Mouse (Mus musculus): ENCODE data around the gene Slc9a9. TPM values are rescaled to one million over a fixed set of nuclear protein-coding genes. Genes with fewer than 3 reads are reported as not detected.

Gene Slc9a9
- polyA plus RNA-seq, 1 experiment from 2014 or later = 6.6 TPM

GRCm38 (mm10) chr9:94674704-94675103 is 5.0 kb downstream of the Slc9a9 start:
- Histone ChIP-seq H3K36me3 (ENCODE audit: control insufficient read depth, insufficient read depth, low read length) (no peaks in the 10 kb centered on the region), H3K9ac (ENCODE audit: low read depth, low read length) (no peak overlapping the region), H3K4me2 (ENCODE audit: low read length) (no peak overlapping the region), H3K27me3 (ENCODE audit: control insufficient read depth, insufficient read depth, low read depth, low read length) (no peaks in the 10 kb centered on the region), H3K27ac (ENCODE audit: low read length) (no peak overlapping the region), H3K4me3 (ENCODE audit: low read depth, low read length) (no peak overlapping the region), H3K9me3 (replicated peaks; ENCODE audit: control insufficient read depth, low read length, poor library complexity, severe bottlenecking) (no peaks in the 10 kb centered on the region), H3K4me1 (ENCODE audit: control insufficient read depth, insufficient read depth, low read length) (peaks cover 5% of the 10 kb centered on the region)
- no peak for ATAC-seq
- 81% methylated on average over 1 of the region's 1 CpGs for WGBS

GRCm38 (mm10) chr9:94678021-94678655 is 8.4 kb downstream of the Slc9a9 start:
- no peaks in the 10 kb centered on the region for H3K27me3 ChIP-seq (ENCODE audit: control insufficient read depth, insufficient read depth, low read depth, low read length)
- H3K4me1 ChIP-seq (ENCODE audit: control insufficient read depth, insufficient read depth, low read length) = peaks cover 1% of the 10 kb centered on the region; the same call in 1 of the 2 replicates
- no peak overlapping the region for H3K4me3 ChIP-seq (ENCODE audit: low read depth, low read length)
- H3K27ac ChIP-seq (ENCODE audit: low read length) = no peak overlapping the region
- no peaks in the 10 kb centered on the region for H3K9me3 ChIP-seq (replicated peaks; ENCODE audit: control insufficient read depth, low read length, poor library complexity, severe bottlenecking)
- no peak overlapping the region for H3K9ac ChIP-seq (ENCODE audit: low read depth, low read length)
- ATAC-seq = no peak
- H3K36me3 ChIP-seq (ENCODE audit: control insufficient read depth, insufficient read depth, low read length) = no peaks in the 10 kb centered on the region
- H3K4me2 ChIP-seq (ENCODE audit: low read length) = no peak overlapping the region
- 82% methylated on average over 3 of the region's 3 CpGs for WGBS

- 89% methylated on average over 18 of the region's 18 CpGs for WGBS
These were observed 10.9 kb downstream of the Slc9a9 start for GRCm38 (mm10) chr9:94680468-94681094.

DNA sequence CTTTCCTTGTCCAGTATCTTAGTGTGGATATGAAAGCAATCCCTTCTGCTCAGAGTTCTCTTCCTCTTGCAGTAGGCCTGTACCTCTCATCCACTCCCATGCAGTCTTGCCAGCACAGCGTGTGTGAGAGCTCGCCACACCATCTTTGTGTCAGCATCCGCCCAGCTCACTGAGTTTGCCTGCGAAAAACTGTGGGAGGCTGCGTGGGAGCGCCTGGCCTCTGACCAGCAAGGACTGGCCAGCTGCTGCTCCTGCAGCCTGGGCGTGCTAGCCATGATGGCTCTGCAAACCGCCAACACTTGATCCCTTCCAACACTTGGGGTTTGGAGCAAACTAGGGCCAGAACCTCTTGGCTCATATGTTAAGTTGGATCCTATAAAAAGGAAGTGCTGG is 11.4 kb downstream of the Slc9a9 start:
- Histone ChIP-seq H3K4me1 (ENCODE audit: control insufficient read depth, insufficient read depth, low read length) (no peaks in the 10 kb centered on the region), H3K27me3 (ENCODE audit: control insufficient read depth, insufficient read depth, low read depth, low read length) (no peaks in the 10 kb centered on the region), H3K9ac (ENCODE audit: low read depth, low read length) (no peak overlapping the region), H3K36me3 (ENCODE audit: control insufficient read depth, insufficient read depth, low read length) (no peaks in the 10 kb centered on the region), H3K27ac (ENCODE audit: low read length) (no peak overlapping the region), H3K9me3 (replicated peaks; ENCODE audit: control insufficient read depth, low read length, poor library complexity, severe bottlenecking) (no peaks in the 10 kb centered on the region), H3K4me3 (ENCODE audit: low read depth, low read length) (no peak overlapping the region), H3K4me2 (ENCODE audit: low read length) (no peak overlapping the region)
- ATAC-seq = no peak
- WGBS = 91% methylated on average over 8 of the region's 8 CpGs

More at GRCm38 (mm10) chr9:94680468-94681094, 10.9 kb downstream of the Slc9a9 start:
- Histone ChIP-seq H3K27ac (ENCODE audit: low read length) (no peak overlapping the region), H3K36me3 (ENCODE audit: control insufficient read depth, insufficient read depth, low read length) (no peaks in the 10 kb centered on the region), H3K9me3 (replicated peaks; ENCODE audit: control insufficient read depth, low read length, poor library complexity, severe bottlenecking) (no peaks in the 10 kb centered on the region), H3K27me3 (ENCODE audit: control insufficient read depth, insufficient read depth, low read depth, low read length) (no peaks in the 10 kb centered on the region), H3K4me1 (ENCODE audit: control insufficient read depth, insufficient read depth, low read length) (no peaks in the 10 kb centered on the region), H3K9ac (ENCODE audit: low read depth, low read length) (no peak overlapping the region), H3K4me2 (ENCODE audit: low read length) (no peak overlapping the region), H3K4me3 (ENCODE audit: low read depth, low read length) (no peak overlapping the region)
- no peak for ATAC-seq

DNA sequence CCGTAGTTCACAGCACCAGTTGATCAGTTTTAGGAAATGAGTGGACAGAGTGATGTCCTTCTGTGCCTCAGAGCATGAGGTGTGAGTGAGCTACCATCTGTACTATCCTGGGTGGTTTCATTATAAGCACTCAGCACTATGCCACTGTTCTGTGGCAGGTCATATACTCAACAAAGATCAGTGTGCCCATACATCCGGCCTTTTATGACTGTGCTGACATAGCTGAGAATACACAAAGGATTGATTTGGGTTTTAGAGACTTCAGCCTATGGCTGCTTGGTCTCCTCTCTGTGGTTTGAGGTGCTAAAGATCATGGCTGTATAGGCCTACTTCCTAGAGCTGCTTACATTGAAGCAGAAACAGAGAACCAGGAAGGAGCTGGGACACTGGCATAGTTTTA is 12.6 kb downstream of the Slc9a9 start:
- no peak overlapping the region for H3K9ac ChIP-seq (ENCODE audit: low read depth, low read length)
- H3K4me2 ChIP-seq (ENCODE audit: low read length) = no peak overlapping the region
- 89% methylated on average over 2 of the region's 2 CpGs for WGBS

DNA sequence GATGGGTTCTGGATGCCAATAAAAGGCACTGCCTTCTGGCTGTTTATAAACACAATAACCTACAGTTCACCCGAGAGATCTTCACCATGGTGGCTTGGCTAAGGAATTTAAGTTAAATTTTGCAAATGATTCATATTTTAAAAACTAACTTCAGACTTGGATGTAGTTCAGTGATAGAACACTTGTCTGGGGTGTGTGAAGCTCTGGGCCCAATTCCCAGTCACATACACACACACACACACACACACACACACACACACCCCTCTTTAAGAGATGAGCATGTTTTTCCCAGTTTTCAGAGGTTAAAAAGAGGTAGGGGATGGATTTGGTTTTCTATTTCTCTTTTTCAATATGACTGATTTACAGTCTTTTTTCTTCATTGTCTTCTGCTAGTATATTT is 15.9 kb downstream of the Slc9a9 start:
- Histone ChIP-seq H3K27ac (ENCODE audit: low read length) (no peak overlapping the region), H3K27me3 (ENCODE audit: control insufficient read depth, insufficient read depth, low read depth, low read length) (no peaks in the 10 kb centered on the region), H3K9ac (ENCODE audit: low read depth, low read length) (no peak overlapping the region), H3K4me2 (ENCODE audit: low read length) (no peak overlapping the region), H3K9me3 (replicated peaks; ENCODE audit: control insufficient read depth, low read length, poor library complexity, severe bottlenecking) (no peaks in the 10 kb centered on the region), H3K36me3 (ENCODE audit: control insufficient read depth, insufficient read depth, low read length) (no peaks in the 10 kb centered on the region), H3K4me1 (ENCODE audit: control insufficient read depth, insufficient read depth, low read length) (no peaks in the 10 kb centered on the region; the same call in 1 of the 2 replicates), H3K4me3 (ENCODE audit: low read depth, low read length) (no peak overlapping the region)
- ATAC-seq = no peak
- WGBS = 95% methylated on average over 1 of the region's 1 CpGs

More for the DNA sequence above, 12.6 kb downstream of the Slc9a9 start:
- H3K36me3 ChIP-seq (ENCODE audit: control insufficient read depth, insufficient read depth, low read length) = no peaks in the 10 kb centered on the region
- H3K9me3 ChIP-seq (replicated peaks; ENCODE audit: control insufficient read depth, low read length, poor library complexity, severe bottlenecking) = no peaks in the 10 kb centered on the region
- H3K27me3 ChIP-seq (ENCODE audit: control insufficient read depth, insufficient read depth, low read depth, low read length) = no peaks in the 10 kb centered on the region
- no peaks in the 10 kb centered on the region; the same call in 1 of the 2 replicates for H3K4me1 ChIP-seq (ENCODE audit: control insufficient read depth, insufficient read depth, low read length)
- ATAC-seq = no peak
- H3K27ac ChIP-seq (ENCODE audit: low read length) = no peak overlapping the region
- no peak overlapping the region for H3K4me3 ChIP-seq (ENCODE audit: low read depth, low read length)

DNA sequence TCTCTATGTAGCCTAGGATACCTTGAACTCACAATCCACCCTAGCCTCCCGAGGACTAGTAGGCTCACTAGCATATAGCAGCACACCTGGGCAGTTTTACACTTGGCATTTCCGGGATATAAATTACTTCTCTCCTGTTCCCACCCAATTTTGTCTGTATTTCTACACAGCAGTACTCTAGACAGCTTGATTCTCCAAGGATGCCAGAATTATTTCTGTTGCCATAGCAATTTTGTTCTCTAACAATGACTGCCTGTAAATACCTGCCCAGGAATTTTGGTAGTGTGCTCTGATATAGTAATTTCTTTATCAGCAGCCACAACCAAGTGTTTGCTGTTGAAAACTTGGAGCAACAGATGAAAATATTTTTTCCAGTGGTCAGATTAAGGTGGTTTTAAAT is 16.7 kb downstream of the Slc9a9 start:
- no peak overlapping the region for H3K4me2 ChIP-seq (ENCODE audit: low read length)
- no peaks in the 10 kb centered on the region for H3K27me3 ChIP-seq (ENCODE audit: control insufficient read depth, insufficient read depth, low read depth, low read length)
- 77% methylated on average over 2 of the region's 2 CpGs for WGBS
- no peaks in the 10 kb centered on the region for H3K9me3 ChIP-seq (replicated peaks; ENCODE audit: control insufficient read depth, low read length, poor library complexity, severe bottlenecking)
- H3K4me1 ChIP-seq (ENCODE audit: control insufficient read depth, insufficient read depth, low read length) = no peaks in the 10 kb centered on the region; the same call in 1 of the 2 replicates
- no peak overlapping the region for H3K9ac ChIP-seq (ENCODE audit: low read depth, low read length)
- no peaks in the 10 kb centered on the region for H3K36me3 ChIP-seq (ENCODE audit: control insufficient read depth, insufficient read depth, low read length)
- ATAC-seq = 0 out of 2 replicates have a peak, but pooled peaks have one; percentile 45
- no peak overlapping the region for H3K27ac ChIP-seq (ENCODE audit: low read length)
- no peak overlapping the region for H3K4me3 ChIP-seq (ENCODE audit: low read depth, low read length)

DNA sequence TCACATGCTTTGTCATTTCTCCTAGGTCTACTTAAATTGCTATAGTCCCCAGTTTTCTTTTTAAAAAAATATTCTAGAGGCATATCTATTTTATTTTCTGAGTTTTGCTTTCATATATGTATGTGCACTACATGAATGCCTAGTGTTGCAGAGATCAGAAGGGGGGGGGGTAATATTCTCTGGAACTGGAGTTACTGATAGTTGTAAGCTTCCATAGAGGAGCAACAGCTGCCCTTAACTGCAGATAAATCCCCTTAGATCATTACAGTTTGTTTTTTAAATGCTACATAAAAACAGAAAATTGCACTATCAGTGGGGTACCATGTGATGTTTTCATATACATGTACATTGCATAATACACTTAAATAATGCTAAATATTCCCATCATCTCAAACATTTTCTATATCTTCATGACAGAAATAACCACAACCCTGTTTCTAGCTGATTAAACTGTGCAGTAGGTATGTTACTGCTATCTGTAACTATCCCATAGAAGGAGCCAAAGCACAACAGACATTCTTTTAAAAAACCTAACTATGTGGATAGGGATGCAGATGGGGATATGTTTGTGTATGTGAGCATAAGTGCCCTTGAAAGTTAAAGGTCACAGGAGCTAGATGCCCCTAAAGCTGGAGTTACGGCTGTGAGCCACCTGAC is 17.6 kb downstream of the Slc9a9 start:
- no peak overlapping the region for H3K27ac ChIP-seq (ENCODE audit: low read length)
- no peaks in the 10 kb centered on the region for H3K36me3 ChIP-seq (ENCODE audit: control insufficient read depth, insufficient read depth, low read length)
- H3K27me3 ChIP-seq (ENCODE audit: control insufficient read depth, insufficient read depth, low read depth, low read length) = no peaks in the 10 kb centered on the region
- H3K4me3 ChIP-seq (ENCODE audit: low read depth, low read length) = no peak overlapping the region
- no peaks in the 10 kb centered on the region for H3K9me3 ChIP-seq (replicated peaks; ENCODE audit: control insufficient read depth, low read length, poor library complexity, severe bottlenecking)
- no peaks in the 10 kb centered on the region; the same call in 1 of the 2 replicates for H3K4me1 ChIP-seq (ENCODE audit: control insufficient read depth, insufficient read depth, low read length)
- no peak overlapping the region for H3K4me2 ChIP-seq (ENCODE audit: low read length)
- WGBS = 87% methylated on average over 1 of the region's 1 CpGs
- no peak overlapping the region for H3K9ac ChIP-seq (ENCODE audit: low read depth, low read length)
- no peak for ATAC-seq

Measured in midbrain, embryonic 16.5 days (tissue).